ENCODE assay signal across 35 mouse cellular contexts in the genomic region with DNA sequence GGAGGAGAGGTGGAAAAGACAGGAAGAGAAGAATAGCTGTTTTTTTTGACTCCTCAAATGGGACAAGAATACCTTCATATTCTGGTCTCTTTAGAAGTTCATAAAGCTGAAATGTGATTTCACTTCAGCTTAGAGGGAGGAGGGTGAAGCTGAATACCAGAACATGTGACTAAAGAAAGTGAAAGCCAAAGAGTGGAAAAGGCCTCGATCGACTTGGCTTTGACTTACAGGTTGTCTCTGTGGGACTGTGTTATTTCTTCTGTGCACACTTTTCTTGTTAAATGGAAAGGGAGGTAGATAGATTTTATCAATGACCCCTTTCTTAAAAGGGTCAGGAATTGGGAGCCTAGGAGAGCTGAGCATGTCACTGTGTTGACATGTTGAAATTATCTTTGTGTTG. TPM values are rescaled to one million over a fixed set of nuclear protein-coding genes. Genes with fewer than 3 reads are reported as not detected.
A peak's percentile ranks its signal among the peaks of the same experiment; 100 is the strongest.
DNase-seq lines count a peak whose midpoint lies in the region; ATAC-seq and TF ChIP-seq lines count a peak whose summit lies in the region.
"Had no signal": no experiment of that assay in that cellular context is flagged by ENCODE, and none has a peak within 500 bp of the region (broad histone marks: within the 10 kb centered on the region; RNA-seq: fewer than 3 reads in every experiment).

No protein-coding gene starts in this region.

- H3K4me1 ChIP-seq in hindbrain, postnatal 0 days (ENCODE audit: insufficient read depth, low read length), result peaks cover 18% of the 10 kb centered on the region

- ATAC-seq in hindbrain, postnatal 0 days, result no peak
- ATAC-seq: forebrain, embryonic 15.5 days; inflammation-experienced regulatory T-cells, adult 6 months; intestine, embryonic 16.5 days; Patski had no signal

- no peak overlapping the region for H3K9ac ChIP-seq in hindbrain, postnatal 0 days (replicated peaks; ENCODE audit: low read length)
- H3K9ac ChIP-seq: embryonic facial prominence, embryonic 13.5 days; forebrain, embryonic 12.5 days; forebrain, embryonic 15.5 days; heart, embryonic 12.5 days; heart, embryonic 15.5 days; hindbrain, embryonic 12.5 days; hindbrain, embryonic 15.5 days had no signal

- no peak overlapping the region for H3K4me2 ChIP-seq in hindbrain, postnatal 0 days (ENCODE audit: low read depth, low read length)
- H3K4me2 ChIP-seq: embryonic facial prominence, embryonic 13.5 days; forebrain, embryonic 12.5 days; forebrain, embryonic 15.5 days; heart, embryonic 12.5 days; heart, embryonic 15.5 days; hindbrain, embryonic 12.5 days; hindbrain, embryonic 15.5 days had no signal

- WGBS in hindbrain, postnatal 0 days, result 64% methylated on average over 2 of the region's 2 CpGs

- H3K4me3 ChIP-seq in layer of hippocampus, adult 2 months, result no peak overlapping the region
- no peak overlapping the region for H3K4me3 ChIP-seq in hindbrain, postnatal 0 days (ENCODE audit: low read length)
- H3K4me3 ChIP-seq: embryonic facial prominence, embryonic 10.5 days; embryonic facial prominence, embryonic 13.5 days; erythroblast, embryonic 14.5 days; forebrain, embryonic 12.5 days; forebrain, embryonic 15.5 days; heart, embryonic 12.5 days; heart, embryonic 15.5 days; hindbrain, embryonic 12.5 days; hindbrain, embryonic 15.5 days had no signal

- H3K36me3 ChIP-seq in hindbrain, postnatal 0 days (ENCODE audit: insufficient read depth, low read length), result no peaks in the 10 kb centered on the region
- H3K36me3 ChIP-seq: embryonic facial prominence, embryonic 10.5 days; embryonic facial prominence, embryonic 13.5 days; forebrain, embryonic 12.5 days; forebrain, embryonic 15.5 days; heart, embryonic 12.5 days; heart, embryonic 15.5 days; hindbrain, embryonic 12.5 days; hindbrain, embryonic 15.5 days had no signal

- no peaks in the 10 kb centered on the region for H3K9me3 ChIP-seq in hindbrain, postnatal 0 days (ENCODE audit: low read length)
- H3K9me3 ChIP-seq: embryonic facial prominence, embryonic 10.5 days; embryonic facial prominence, embryonic 13.5 days; forebrain, embryonic 12.5 days; forebrain, embryonic 15.5 days; G1E; heart, embryonic 12.5 days; heart, embryonic 15.5 days; hindbrain, embryonic 12.5 days; hindbrain, embryonic 15.5 days had no signal

- no peaks in the 10 kb centered on the region for H3K27me3 ChIP-seq in hindbrain, postnatal 0 days (ENCODE audit: insufficient read depth, low read length)
- H3K27me3 ChIP-seq: CH12.LX; forebrain, embryonic 15.5 days; hindbrain, embryonic 15.5 days had no signal

- no peak for DNase-seq in layer of hippocampus, adult 2 months (ENCODE audit: low spot score in 2 of 2)
- DNase-seq in layer of hippocampus, adult 18-20 months (ENCODE audit: low spot score in 2 of 2), result no peak
- DNase-seq in adipocyte (ENCODE audit: low spot score), result peak; percentile 45
- peak; percentile 25 for DNase-seq in naive thymus-derived CD4-positive, alpha-beta T cell, adult 2 months (ENCODE audit: low read depth)
- no peak for DNase-seq in hindbrain, postnatal 0 days (ENCODE audit: low spot score)
- no peak for DNase-seq in kidney, postnatal 4 days
- DNase-seq: adrenal gland, adult 8-10 months; adrenal gland, postnatal 25 days; B cell, adult 2 months; cerebellum, adult 11-12 months; cerebellum, adult 8-10 months; cerebellum, postnatal 10 days; cerebellum, postnatal 36 days; embryo, embryonic 11 days; gastrocnemius, postnatal 25 days; heart, adult 18-20 months; heart, postnatal 14 days had no signal

- no peak for TF ChIP-seq CTCF in layer of hippocampus, adult 2 months (conservative IDR thresholded peaks at IDR 0.05)
- TF ChIP-seq CTCF in hindbrain, postnatal 0 days (IDR thresholded peaks at IDR 0.05; ENCODE audit: low read depth), result no peak

- peak overlapping the region; percentile 6; the same call in 1 of the 2 replicates for H3K27ac ChIP-seq in layer of hippocampus, adult 2 months
- H3K27ac ChIP-seq in hindbrain, postnatal 0 days, result no peak overlapping the region
- H3K27ac ChIP-seq: embryonic facial prominence, embryonic 10.5 days; embryonic facial prominence, embryonic 13.5 days; forebrain, embryonic 12.5 days; forebrain, embryonic 15.5 days; heart, embryonic 15.5 days; hindbrain, embryonic 12.5 days; hindbrain, embryonic 15.5 days had no signal

RNA-seq across cellular contexts. Expression of gene Pde1b, which starts 1.6 kb away (rescaled TPM):
- 100 to 1,000 TPM; 109 to 117 TPM for total RNA-seq in layer of hippocampus, adult 2 months (2021)
- total RNA-seq in layer of hippocampus, adult 18-20 months (2021), result 100 to 1,000 TPM; 111 to 112 TPM
- 116 and 127 TPM in 2 replicates for total RNA-seq in hindbrain, postnatal 0 days (2014; rRNA removed)
- 67.2 and 67.6 TPM in 2 replicates for polyA plus RNA-seq in hindbrain, postnatal 0 days (2015; fragmentation: Nextera tagmentation; extraction: Ambion mirVana)

RNA-seq across cellular contexts. Expression of gene Ppp1r1a, which starts 36.6 kb away (rescaled TPM):
- 100 to 1,000 TPM; 118 to 136 TPM for total RNA-seq in layer of hippocampus, adult 2 months (2021)
- 100 to 1,000 TPM; 113 to 123 TPM for total RNA-seq in layer of hippocampus, adult 18-20 months (2021)
- 111 and 122 TPM in 2 replicates for total RNA-seq in hindbrain, postnatal 0 days (2014; rRNA removed)
- polyA plus RNA-seq in hindbrain, postnatal 0 days (2015; fragmentation: Nextera tagmentation; extraction: Ambion mirVana), result 196 and 197 TPM in 2 replicates
- total RNA-seq: CH12.LX; G1E; hematopoietic stem cell, adult 5-6 weeks had no signal
- polyA plus RNA-seq: erythroblast, embryonic 14.5 days; G1E had no signal

RNA-seq across cellular contexts. Expression of gene Nckap1l, which starts 47.6 kb away (rescaled TPM):
- total RNA-seq in layer of hippocampus, adult 2 months (2021), result 1 to 10 TPM; 6.9 to 8.7 TPM
- 1 to 10 TPM; 7.4 to 8.8 TPM for total RNA-seq in layer of hippocampus, adult 18-20 months (2021)
- 4.7 and 5.5 TPM in 2 replicates for total RNA-seq in hindbrain, postnatal 0 days (2014; rRNA removed)
- polyA plus RNA-seq in hindbrain, postnatal 0 days (2015; fragmentation: Nextera tagmentation; extraction: Ambion mirVana), result 2.5 TPM in 2 replicates

RNA-seq across cellular contexts. Expression of gene Gtsf2, which starts 52.9 kb away (rescaled TPM):
- total RNA-seq in layer of hippocampus, adult 2 months (2021), result not detected
- total RNA-seq in layer of hippocampus, adult 18-20 months (2021), result not detected
- total RNA-seq in hindbrain, postnatal 0 days (2014; rRNA removed), result not detected in 2 replicates
- 2.1 and 2.3 TPM in 2 replicates for polyA plus RNA-seq in hindbrain, postnatal 0 days (2015; fragmentation: Nextera tagmentation; extraction: Ambion mirVana)
- total RNA-seq: adrenal gland, adult 8-10 months; adrenal gland, postnatal 25 days; CH12.LX; G1E; gastrocnemius, adult 8-10 months; gastrocnemius, postnatal 25 days; heart, adult 18-20 months; heart, postnatal 14 days; hematopoietic stem cell, adult 5-6 weeks had no signal
- polyA plus RNA-seq: brain, embryonic 14.5 days; cortical plate, adult 2 months; embryonic facial prominence, embryonic 10.5 days; embryonic facial prominence, embryonic 13.5 days; erythroblast, embryonic 14.5 days; forebrain, embryonic 12.5 days; forebrain, embryonic 15.5 days; G1E; heart, embryonic 12.5 days; heart, embryonic 15.5 days; hindbrain, embryonic 12.5 days; inflammation-experienced regulatory T-cells, adult 6 months; intestine, embryonic 16.5 days had no signal

Comparison
In these comparisons a context has a peak if more than half of its experiments do, and no peak if none do; other contexts are left out.
1. DNase-seq: peak in adipocyte (single experiment) and naive thymus-derived CD4-positive, alpha-beta T cell, adult 2 months (single experiment); none in layer of hippocampus, adult 2 months (0 of 2), layer of hippocampus, adult 18-20 months (0 of 2), hindbrain, postnatal 0 days (single experiment) and kidney, postnatal 4 days (0 of 2).